Comparison of ENCODE assay signal across 8 mouse cellular contexts in the genomic region with DNA sequence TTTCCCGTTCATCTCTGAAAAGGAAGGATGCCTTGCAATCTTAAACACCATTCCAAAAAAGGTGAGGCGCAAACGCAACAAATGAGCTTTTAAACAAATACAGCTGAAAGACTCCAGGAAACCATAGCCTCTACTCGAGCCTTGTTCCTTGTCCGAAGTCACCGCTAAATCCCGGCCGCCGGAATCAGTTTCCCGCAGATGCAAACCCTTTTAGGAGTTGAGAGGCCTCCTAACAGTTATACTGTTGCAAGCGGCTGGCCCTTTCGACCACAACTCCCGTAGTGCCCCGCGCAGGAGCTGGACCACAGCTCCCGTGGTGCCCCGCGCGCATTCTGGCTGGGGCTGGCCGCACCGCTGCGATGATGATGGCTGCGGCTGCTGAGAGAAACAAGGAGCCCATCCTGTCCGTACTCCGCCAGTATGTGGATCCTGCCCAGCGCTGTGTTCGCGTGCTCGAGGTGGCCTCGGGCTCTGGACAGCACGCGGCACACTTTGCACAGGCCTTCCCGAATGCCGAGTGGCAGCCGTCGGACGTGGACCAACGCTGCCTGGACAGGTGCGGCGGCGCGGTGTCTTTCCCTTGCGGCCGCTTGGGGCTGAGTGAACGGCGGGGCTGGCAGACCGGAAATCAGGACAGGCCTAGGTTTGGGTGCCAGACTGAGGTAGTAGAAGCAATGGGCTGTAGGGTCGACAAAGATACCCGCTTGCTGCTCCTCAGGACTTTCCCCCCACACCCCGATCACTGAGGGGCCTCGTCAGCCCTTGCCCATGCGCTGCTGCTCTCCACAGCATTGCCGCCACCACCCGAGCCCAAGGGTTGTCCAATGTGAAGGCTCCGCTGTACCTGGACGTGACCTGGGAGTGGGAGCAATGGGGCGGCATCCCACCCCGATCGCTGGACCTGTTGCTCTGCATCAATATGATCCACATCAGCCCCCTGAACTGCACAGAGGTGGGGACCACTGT. TPM values are rescaled to one million over a fixed set of nuclear protein-coding genes. Genes with fewer than 3 reads are reported as not detected.
A peak's percentile ranks its signal among the peaks of the same experiment; 100 is the strongest.
DNase-seq lines count a peak whose midpoint lies in the region; ATAC-seq and TF ChIP-seq lines count a peak whose summit lies in the region.

No protein-coding gene starts in this region.

- peak; percentile 76 to 78 for DNase-seq in CD8-positive naive resting alpha-beta T cell, adult 2 months (ENCODE audit: low read depth in 2 of 2, low spot score in 2 of 2)
- DNase-seq in c-Kit-positive CD71-positive TER-119-negative erythroid progenitor cells, embryonic 14.5 days (ENCODE audit: low read depth): peak; percentile 79
- DNase-seq in forebrain, embryonic 11.5 days (ENCODE audit: low spot score): peak; percentile 94
- DNase-seq in kidney, postnatal 36 days: peak; percentile 92 to 94
- peak; percentile 68 to 73 (median 72) for DNase-seq in liver, embryonic 14.5 days (ENCODE audit: low read depth in 3 of 3, low spot score in 3 of 3)
- peak; percentile 90 for DNase-seq in neural tube, embryonic 10.5 days (ENCODE audit: extremely low spot score, low spot score)

- TF ChIP-seq EP300 in liver, embryonic 14.5 days (IDR thresholded peaks at IDR 0.05; ENCODE audit: low read depth): no peak

- H3K27ac ChIP-seq in forebrain, embryonic 11.5 days (ENCODE audit: low read depth, low read length): peak overlapping the region; percentile 58
- H3K27ac ChIP-seq in heart, embryonic 16.5 days (ENCODE audit: low read length): peak overlapping the region; percentile 89
- peak overlapping the region; percentile 86 for H3K27ac ChIP-seq in liver, embryonic 14.5 days
- H3K27ac ChIP-seq in stomach, embryonic 15.5 days: peak overlapping the region; percentile 96

- no peaks in the 10 kb centered on the region; the same call in 1 of the 2 replicates for H3K36me3 ChIP-seq in forebrain, embryonic 11.5 days (ENCODE audit: control insufficient read depth, insufficient read depth, low read length)
- no peaks in the 10 kb centered on the region for H3K36me3 ChIP-seq in heart, embryonic 16.5 days (ENCODE audit: control insufficient read depth, insufficient read depth)
- peaks cover 3% of the 10 kb centered on the region; the same call in 1 of the 2 replicates for H3K36me3 ChIP-seq in liver, embryonic 14.5 days (replicated peaks; ENCODE audit: control insufficient read depth, insufficient read depth, low read depth)
- no peaks in the 10 kb centered on the region; the same call in 1 of the 2 replicates for H3K36me3 ChIP-seq in stomach, embryonic 15.5 days

- 1% methylated on average over 59 of the region's 59 CpGs for WGBS in forebrain, embryonic 11.5 days
- WGBS in heart, embryonic 16.5 days: under 1% methylated on average over 59 of the region's 59 CpGs
- under 1% methylated on average over 59 of the region's 59 CpGs for WGBS in liver, embryonic 14.5 days (ENCODE audit: insufficient replicate concordance)
- under 1% methylated on average over 59 of the region's 59 CpGs for WGBS in stomach, embryonic 15.5 days

- peak overlapping the region; percentile 87 for H3K4me2 ChIP-seq in forebrain, embryonic 11.5 days (ENCODE audit: low read depth, low read length, severe bottlenecking)
- H3K4me2 ChIP-seq in heart, embryonic 16.5 days (ENCODE audit: low read depth, low read length): peak overlapping the region; percentile 76
- peak overlapping the region; percentile 94 for H3K4me2 ChIP-seq in liver, embryonic 14.5 days (ENCODE audit: low read depth)
- peak overlapping the region; percentile 82 for H3K4me2 ChIP-seq in stomach, embryonic 15.5 days

- H3K4me1 ChIP-seq in forebrain, embryonic 11.5 days (replicated peaks; ENCODE audit: control insufficient read depth, insufficient read depth, low read length): peaks cover 14% of the 10 kb centered on the region
- H3K4me1 ChIP-seq in heart, embryonic 16.5 days (ENCODE audit: control insufficient read depth, insufficient read depth, low read length): peaks cover 19% of the 10 kb centered on the region
- peaks cover 4 to 13% of the 10 kb centered on the region in 2 experiments for H3K4me1 ChIP-seq in liver, embryonic 14.5 days (replicated peaks; ENCODE audit: control insufficient read depth in 2 of 2, insufficient read depth in 2 of 2, low read length in 1 of 2)
- peaks cover 26% of the 10 kb centered on the region for H3K4me1 ChIP-seq in stomach, embryonic 15.5 days

- H3K4me3 ChIP-seq in forebrain, embryonic 11.5 days (ENCODE audit: low read depth, low read length): peak overlapping the region; percentile 57
- H3K4me3 ChIP-seq in heart, embryonic 16.5 days (ENCODE audit: low read length): peak overlapping the region; percentile 80
- H3K4me3 ChIP-seq in liver, embryonic 14.5 days (ENCODE audit: insufficient read depth in 1 of 2, low read depth in 2 of 2, low read length in 2 of 2): peak overlapping the region; percentile 91 to 93
- peak overlapping the region; percentile 88 for H3K4me3 ChIP-seq in stomach, embryonic 15.5 days (replicated peaks)

- no peaks in the 10 kb centered on the region for H3K9me3 ChIP-seq in forebrain, embryonic 11.5 days (ENCODE audit: control insufficient read depth, low read length)
- H3K9me3 ChIP-seq in heart, embryonic 16.5 days (replicated peaks; ENCODE audit: control insufficient read depth, low read length): no peaks in the 10 kb centered on the region
- no peaks in the 10 kb centered on the region for H3K9me3 ChIP-seq in liver, embryonic 14.5 days (ENCODE audit: control insufficient read depth, low read length)
- H3K9me3 ChIP-seq in stomach, embryonic 15.5 days: no peaks in the 10 kb centered on the region

- peak; percentile 91 for ATAC-seq in forebrain, embryonic 11.5 days (replicated peaks; ENCODE audit: low FRiP score)
- ATAC-seq in heart, embryonic 16.5 days (replicated peaks; ENCODE audit: extremely low read depth, insufficient read depth, low FRiP score): peak; percentile 92
- ATAC-seq in liver, embryonic 14.5 days (ENCODE audit: insufficient read depth): peak; percentile 86
- ATAC-seq in stomach, embryonic 15.5 days (ENCODE audit: insufficient read depth, low FRiP score, low read depth): peak; percentile 92

- no peaks in the 10 kb centered on the region for H3K27me3 ChIP-seq in forebrain, embryonic 11.5 days (ENCODE audit: control insufficient read depth, insufficient read depth, low read length)
- no peaks in the 10 kb centered on the region for H3K27me3 ChIP-seq in heart, embryonic 16.5 days (ENCODE audit: control insufficient read depth, insufficient read depth, low read length)
- no peaks in the 10 kb centered on the region for H3K27me3 ChIP-seq in liver, embryonic 14.5 days (ENCODE audit: control insufficient read depth, insufficient read depth, low read length)
- no peaks in the 10 kb centered on the region for H3K27me3 ChIP-seq in stomach, embryonic 15.5 days (replicated peaks)

- peak overlapping the region; percentile 82 for H3K9ac ChIP-seq in forebrain, embryonic 11.5 days (ENCODE audit: low read length)
- H3K9ac ChIP-seq in heart, embryonic 16.5 days (ENCODE audit: low read length): peak overlapping the region; percentile 81
- H3K9ac ChIP-seq in liver, embryonic 14.5 days (replicated peaks): peak overlapping the region; percentile 75
- H3K9ac ChIP-seq in stomach, embryonic 15.5 days: peak overlapping the region; percentile 73

- TF ChIP-seq CTCF in liver, embryonic 14.5 days (IDR thresholded peaks at IDR 0.05; ENCODE audit: low read depth): peak; percentile 61

RNA-seq across cellular contexts. Expression of gene Mettl26, which starts 0.6 kb away (rescaled TPM):
- 63.2 and 65.2 TPM in 2 replicates for polyA plus RNA-seq in forebrain, embryonic 11.5 days (2014; fragmentation: Nextera tagmentation; extraction: Ambion mirVana)
- polyA plus RNA-seq in heart, embryonic 16.5 days (2015; fragmentation: Nextera tagmentation; extraction: Ambion mirVana): 35.1 and 37.1 TPM in 2 replicates
- polyA plus RNA-seq in liver, embryonic 14.5 days (2012; rRNA removed): 45.3 and 47.6 TPM in 2 replicates
- polyA plus RNA-seq in liver, embryonic 14.5 days (2014; fragmentation: Nextera tagmentation; extraction: Ambion mirVana): 46.5 and 50.3 TPM in 2 replicates
- 67.4 and 68.3 TPM in 2 replicates for polyA plus RNA-seq in stomach, embryonic 15.5 days (2015; fragmentation: Nextera tagmentation; extraction: Ambion mirVana)

RNA-seq across cellular contexts. Expression of gene Wfikkn1, which starts 5.2 kb away (rescaled TPM):
- polyA plus RNA-seq in forebrain, embryonic 11.5 days (2014; fragmentation: Nextera tagmentation; extraction: Ambion mirVana): 0.72 and 1.1 TPM in 2 replicates
- 0.30 and 0.41 TPM in 2 replicates for polyA plus RNA-seq in heart, embryonic 16.5 days (2015; fragmentation: Nextera tagmentation; extraction: Ambion mirVana)
- polyA plus RNA-seq in liver, embryonic 14.5 days (2012; rRNA removed): 0.54 and 0.71 TPM in 2 replicates
- polyA plus RNA-seq in liver, embryonic 14.5 days (2014; fragmentation: Nextera tagmentation; extraction: Ambion mirVana): 0.52 and 0.67 TPM in 2 replicates
- polyA plus RNA-seq in stomach, embryonic 15.5 days (2015; fragmentation: Nextera tagmentation; extraction: Ambion mirVana): 0.39 and 0.55 TPM in 2 replicates

RNA-seq across cellular contexts. Expression of gene Mcrip2, which starts 6.9 kb away (rescaled TPM):
- 8.9 and 13.1 TPM in 2 replicates for polyA plus RNA-seq in forebrain, embryonic 11.5 days (2014; fragmentation: Nextera tagmentation; extraction: Ambion mirVana)
- polyA plus RNA-seq in heart, embryonic 16.5 days (2015; fragmentation: Nextera tagmentation; extraction: Ambion mirVana): 225 and 234 TPM in 2 replicates
- polyA plus RNA-seq in liver, embryonic 14.5 days (2012; rRNA removed): 22.1 and 23.1 TPM in 2 replicates
- 44.0 and 44.9 TPM in 2 replicates for polyA plus RNA-seq in liver, embryonic 14.5 days (2014; fragmentation: Nextera tagmentation; extraction: Ambion mirVana)
- polyA plus RNA-seq in stomach, embryonic 15.5 days (2015; fragmentation: Nextera tagmentation; extraction: Ambion mirVana): 52.2 and 54.2 TPM in 2 replicates

RNA-seq across cellular contexts. Expression of gene Wdr90, which starts 14.2 kb away (rescaled TPM):
- 41.3 and 46.3 TPM in 2 replicates for polyA plus RNA-seq in forebrain, embryonic 11.5 days (2014; fragmentation: Nextera tagmentation; extraction: Ambion mirVana)
- polyA plus RNA-seq in heart, embryonic 16.5 days (2015; fragmentation: Nextera tagmentation; extraction: Ambion mirVana): 13.1 and 15.0 TPM in 2 replicates
- 18.1 and 19.6 TPM in 2 replicates for polyA plus RNA-seq in liver, embryonic 14.5 days (2012; rRNA removed)
- 7.5 and 11.1 TPM in 2 replicates for polyA plus RNA-seq in liver, embryonic 14.5 days (2014; fragmentation: Nextera tagmentation; extraction: Ambion mirVana)
- 21.0 and 22.9 TPM in 2 replicates for polyA plus RNA-seq in stomach, embryonic 15.5 days (2015; fragmentation: Nextera tagmentation; extraction: Ambion mirVana)

RNA-seq across cellular contexts. Expression of gene Rhot2, which starts 30.8 kb away (rescaled TPM):
- 9.1 and 12.2 TPM in 2 replicates for polyA plus RNA-seq in forebrain, embryonic 11.5 days (2014; fragmentation: Nextera tagmentation; extraction: Ambion mirVana)
- 31.6 and 32.7 TPM in 2 replicates for polyA plus RNA-seq in heart, embryonic 16.5 days (2015; fragmentation: Nextera tagmentation; extraction: Ambion mirVana)
- 33.3 and 34.7 TPM in 2 replicates for polyA plus RNA-seq in liver, embryonic 14.5 days (2012; rRNA removed)
- polyA plus RNA-seq in liver, embryonic 14.5 days (2014; fragmentation: Nextera tagmentation; extraction: Ambion mirVana): 4.2 and 5.3 TPM in 2 replicates
- polyA plus RNA-seq in stomach, embryonic 15.5 days (2015; fragmentation: Nextera tagmentation; extraction: Ambion mirVana): 23.1 and 23.6 TPM in 2 replicates

Comparison
In these comparisons a context has a peak if more than half of its experiments do, and no peak if none do; other contexts are left out.
1. Peak in every context shown above with its lines: DNase-seq, ATAC-seq, H3K4me3 ChIP-seq and H3K27ac ChIP-seq.